Mouse (Mus musculus): Measurements from ENCODE around the gene Ino80e. TPM values are rescaled to one million over a fixed set of nuclear protein-coding genes. Genes with fewer than 3 reads are reported as not detected.
"Not testable (repeated sequence)": the region's sequence is repeated elsewhere in the genome, so short reads cannot be mapped to it uniquely, and the experiment has no call there.

Gene Ino80e
- polyA plus RNA-seq (2016; fragmentation: Nextera tagmentation; extraction: Ambion mirVana), result 117 and 131 TPM in 2 replicates

DNA sequence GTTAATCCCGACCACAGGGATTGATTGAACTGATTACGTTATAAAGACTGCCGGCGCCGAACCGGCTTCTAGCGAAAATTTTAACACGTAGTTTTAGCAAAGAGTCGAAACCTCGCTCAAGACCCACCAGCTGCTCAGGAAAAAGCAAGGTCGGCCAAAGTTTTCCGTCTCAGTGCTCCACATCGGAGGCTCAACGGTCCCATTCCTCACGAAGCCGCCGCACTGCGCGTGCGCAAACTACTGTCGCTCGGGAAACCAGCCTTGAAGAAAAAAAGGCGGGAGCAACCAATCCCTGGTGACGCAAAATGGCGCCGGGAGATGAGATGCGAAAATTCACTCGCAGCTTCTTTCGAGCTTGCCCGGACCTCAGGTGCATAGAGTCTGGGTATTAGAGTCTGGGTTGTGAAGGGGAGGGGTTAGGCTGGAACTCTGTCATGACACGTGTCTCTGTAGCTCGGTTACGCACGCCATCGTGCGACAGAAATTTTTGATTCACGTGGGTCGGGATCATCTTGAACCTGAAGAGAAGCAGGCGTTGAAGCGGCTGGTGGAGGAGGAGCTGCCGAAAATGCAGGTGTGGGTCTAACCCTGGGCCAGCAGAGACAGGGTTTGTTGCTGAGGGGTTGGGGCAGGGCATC lies at the start of gene Ino80e:
Gene Ino80e, minus strand, starts transcription at position 231 of the 638 bp plus-strand sequence.
- Histone ChIP-seq H3K4me1 (peaks cover 33% of the 10 kb centered on the region), H3K36me3 (peaks cover 80% of the 10 kb centered on the region), H3K4me3 (peak within 1 kb of the TSS; percentile 74), H3K27ac (peak within 1 kb of the TSS; percentile 92), H3K27me3 (ENCODE audit: low read depth, poor library complexity, severe bottlenecking) (no peaks in the 10 kb centered on the region), H3K9me3 (replicated peaks) (no peaks in the 10 kb centered on the region)
- DNase-seq (ENCODE audit: low spot score), result peak; percentile 96
- under 1% methylated on average over 41 of the region's 41 CpGs for WGBS

DNA sequence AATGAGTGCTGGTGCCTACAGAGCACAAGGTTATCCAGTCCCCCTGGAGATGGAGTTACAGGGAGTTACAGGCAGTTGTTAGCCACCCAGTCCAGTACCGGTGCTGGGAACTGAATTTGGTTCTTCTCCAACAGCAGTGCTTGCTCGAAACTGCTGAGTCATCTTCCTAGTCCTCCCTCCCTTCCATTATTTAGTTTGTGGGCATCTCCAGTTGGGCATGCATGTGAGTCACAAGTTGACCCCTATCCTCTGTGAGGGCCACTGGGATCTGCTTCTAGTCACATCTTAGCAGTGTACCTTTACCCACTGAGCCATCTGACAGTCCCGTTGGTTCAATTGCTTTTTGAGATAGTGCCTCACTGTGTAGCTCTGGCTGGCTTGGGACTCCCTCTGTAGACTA lies 43.4 kb upstream of the Ino80e start:
- no peak overlapping the region for H3K4me3 ChIP-seq
- no peaks in the 10 kb centered on the region for H3K27me3 ChIP-seq (ENCODE audit: low read depth, poor library complexity, severe bottlenecking)
- H3K4me1 ChIP-seq, result no peaks in the 10 kb centered on the region
- WGBS, result 77% methylated on average over 3 of the region's 3 CpGs
- no peaks in the 10 kb centered on the region for H3K36me3 ChIP-seq
- DNase-seq (ENCODE audit: low spot score), result no peak
- H3K27ac ChIP-seq, result no peak overlapping the region
- no peaks in the 10 kb centered on the region for H3K9me3 ChIP-seq (replicated peaks)

DNA sequence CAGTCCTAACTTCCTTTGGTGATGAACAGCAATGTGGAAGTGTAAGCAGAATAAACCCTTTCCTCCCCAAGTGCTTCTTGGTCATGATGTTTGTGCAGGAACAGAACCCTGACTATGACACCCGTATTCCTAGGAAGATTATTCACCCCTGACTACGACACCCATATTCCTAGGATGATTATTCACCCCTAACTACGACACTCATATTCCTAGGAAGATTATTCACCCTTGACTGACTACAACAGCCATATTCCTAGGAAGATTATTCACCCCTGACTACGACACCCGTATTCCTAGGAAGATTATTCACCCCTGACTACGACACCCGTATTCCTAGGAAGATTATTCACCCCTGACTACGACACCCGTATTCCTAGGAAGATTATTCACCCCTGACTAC lies 37.6 kb upstream of the Ino80e start:
- 91% methylated on average over 8 of the region's 9 CpGs for WGBS
- H3K27me3 ChIP-seq (ENCODE audit: low read depth, poor library complexity, severe bottlenecking); DNase-seq (ENCODE audit: low spot score); H3K9me3 ChIP-seq (replicated peaks); H3K4me3 ChIP-seq; H3K36me3 ChIP-seq; H3K27ac ChIP-seq: not testable (repeated sequence)
- H3K4me1 ChIP-seq, result peaks cover 16% of the 10 kb centered on the region

DNA sequence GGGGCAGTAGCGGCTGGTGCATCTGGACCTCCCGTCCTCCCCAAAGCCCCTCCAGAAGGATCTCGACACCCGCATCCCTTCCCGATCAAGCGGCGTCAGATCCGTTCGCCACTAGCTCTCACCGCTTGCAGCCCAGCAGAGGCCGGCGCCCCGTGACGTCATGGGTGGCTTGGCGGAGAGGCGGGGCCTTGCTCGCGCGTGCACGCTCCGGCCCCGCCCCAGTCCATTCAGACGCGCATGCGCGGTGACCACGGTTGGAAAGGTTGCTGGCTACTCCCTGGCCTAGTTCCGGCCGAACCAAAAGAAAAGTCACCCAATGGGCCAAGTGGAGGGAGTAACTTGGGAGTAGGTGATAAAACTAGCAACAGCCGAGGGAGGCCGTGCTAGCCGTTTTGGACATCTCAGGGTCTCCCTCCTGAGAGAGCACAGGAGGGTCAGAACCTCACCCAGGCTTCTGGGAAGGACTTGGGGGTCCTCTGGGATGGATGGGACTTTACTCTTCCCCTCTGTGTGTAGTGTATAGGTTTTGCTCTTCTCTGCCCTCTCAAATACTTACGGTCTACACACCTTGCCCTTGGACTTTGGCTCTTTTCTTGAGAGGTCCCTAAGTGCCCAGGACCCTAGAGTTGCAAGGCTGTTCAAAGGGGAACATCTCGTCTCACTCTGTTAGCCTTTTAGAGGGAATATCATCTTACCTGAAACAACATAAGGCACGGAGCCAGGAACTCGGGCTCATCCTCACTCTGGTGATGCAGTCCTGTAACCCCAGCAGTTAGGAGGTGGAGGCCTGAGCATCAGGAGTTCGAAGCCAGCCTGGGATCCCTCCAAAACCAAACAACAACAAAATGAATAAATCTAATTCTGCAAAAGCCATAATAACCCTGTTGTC lies 36.2 kb upstream of the Ino80e start:
- peaks cover 16% of the 10 kb centered on the region for H3K4me1 ChIP-seq
- peak overlapping the region; percentile 77 for H3K4me3 ChIP-seq
- peak overlapping the region; percentile 90 for H3K27ac ChIP-seq
- H3K36me3 ChIP-seq, result no peaks in the 10 kb centered on the region
- DNase-seq (ENCODE audit: low spot score), result peak; percentile 100
- WGBS, result 12% methylated on average over 37 of the region's 37 CpGs
- H3K9me3 ChIP-seq (replicated peaks), result no peaks in the 10 kb centered on the region
- no peaks in the 10 kb centered on the region for H3K27me3 ChIP-seq (ENCODE audit: low read depth, poor library complexity, severe bottlenecking)

DNA sequence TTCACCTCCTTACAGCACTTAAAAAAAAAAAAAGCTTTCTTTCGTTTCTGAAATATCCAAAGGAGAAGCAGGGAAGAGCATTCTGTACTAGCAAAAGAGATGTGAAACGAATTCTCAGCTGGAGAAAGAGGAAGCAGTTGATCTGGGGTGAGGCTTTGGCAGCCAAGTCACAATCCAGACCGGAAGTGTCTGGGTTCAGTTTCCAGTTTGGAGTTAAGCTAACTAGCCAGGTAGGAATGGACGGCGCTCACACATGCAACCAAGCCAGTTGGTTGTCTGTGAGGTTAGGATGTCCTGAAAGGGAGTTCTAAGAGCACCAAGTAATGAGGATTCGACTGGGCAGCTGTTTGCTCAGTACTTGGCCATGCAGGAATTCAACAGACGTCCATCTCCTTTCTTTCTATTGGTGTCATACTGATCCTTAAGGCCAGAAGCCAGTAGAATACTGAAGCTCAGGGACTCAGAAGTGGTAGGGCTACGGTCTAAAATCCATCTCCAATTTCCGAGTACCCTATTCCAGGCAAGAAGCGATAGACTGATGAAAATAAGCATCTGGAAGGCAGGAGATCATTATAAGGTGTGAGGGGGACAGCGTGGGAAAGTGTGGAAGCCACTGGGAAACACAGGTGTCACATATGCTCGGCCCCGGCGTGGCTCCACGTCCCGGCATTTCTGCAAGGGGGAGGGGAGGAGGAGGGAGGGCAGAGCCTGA lies 35.4 kb upstream of the Ino80e start:
- 27% methylated on average over 16 of the region's 16 CpGs for WGBS
- no peaks in the 10 kb centered on the region for H3K36me3 ChIP-seq
- no peaks in the 10 kb centered on the region for H3K9me3 ChIP-seq (replicated peaks)
- peak overlapping the region; percentile 90 for H3K27ac ChIP-seq
- H3K4me1 ChIP-seq, result peaks cover 16% of the 10 kb centered on the region
- H3K27me3 ChIP-seq (ENCODE audit: low read depth, poor library complexity, severe bottlenecking), result no peaks in the 10 kb centered on the region
- H3K4me3 ChIP-seq, result peak overlapping the region; percentile 77
- DNase-seq (ENCODE audit: low spot score), result no peak

DNA sequence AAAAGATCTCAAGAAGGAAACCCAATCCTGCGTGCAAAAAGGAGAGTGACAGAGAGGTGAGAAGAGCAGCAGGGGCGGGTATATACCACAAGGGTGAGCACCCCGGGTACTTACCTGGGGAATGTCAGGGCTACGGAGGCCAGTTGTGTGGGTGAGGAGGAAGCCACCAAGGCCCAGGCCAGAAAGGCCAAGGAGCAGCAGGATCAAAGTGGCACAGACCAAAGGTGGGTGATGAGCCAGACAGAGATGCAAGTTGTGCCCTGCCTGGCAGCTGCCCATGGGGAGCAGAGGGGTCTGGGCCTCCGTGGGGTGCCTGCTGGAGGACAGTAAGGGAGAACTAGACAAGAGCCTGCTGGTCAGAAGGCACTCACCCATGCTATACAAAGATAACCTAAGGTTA lies 34.7 kb upstream of the Ino80e start:
- WGBS, result 86% methylated on average over 5 of the region's 5 CpGs
- H3K4me1 ChIP-seq, result peaks cover 16% of the 10 kb centered on the region
- H3K36me3 ChIP-seq, result peaks cover under 1% of the 10 kb centered on the region
- no peak overlapping the region for H3K4me3 ChIP-seq
- no peaks in the 10 kb centered on the region for H3K9me3 ChIP-seq (replicated peaks)
- no peak overlapping the region for H3K27ac ChIP-seq
- DNase-seq (ENCODE audit: low spot score), result no peak
- H3K27me3 ChIP-seq (ENCODE audit: low read depth, poor library complexity, severe bottlenecking), result no peaks in the 10 kb centered on the region

DNA sequence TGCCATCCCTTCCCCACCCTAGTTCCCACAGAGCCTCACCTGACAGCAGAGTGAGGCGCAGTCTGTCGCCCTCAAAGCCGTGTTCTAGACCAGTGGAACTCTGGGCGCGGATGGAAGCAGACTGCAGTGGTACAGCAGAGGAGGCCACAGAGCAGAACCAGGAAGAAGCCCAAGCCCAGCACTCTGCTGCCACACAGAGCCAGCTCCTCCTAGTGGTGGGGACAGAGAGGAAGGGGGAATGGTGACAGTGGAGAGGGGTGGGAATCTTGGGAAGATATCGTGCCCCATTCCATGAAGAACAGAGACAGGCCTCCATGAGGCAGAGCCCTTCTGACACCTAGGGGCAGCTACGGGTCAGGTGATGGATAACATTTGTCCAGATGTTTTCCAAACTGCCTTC lies 26.7 kb upstream of the Ino80e start:
- Histone ChIP-seq H3K36me3 (peaks cover 14% of the 10 kb centered on the region), H3K9me3 (replicated peaks) (no peaks in the 10 kb centered on the region), H3K4me3 (no peak overlapping the region), H3K4me1 (peaks cover under 1% of the 10 kb centered on the region), H3K27ac (no peak overlapping the region), H3K27me3 (ENCODE audit: low read depth, poor library complexity, severe bottlenecking) (no peaks in the 10 kb centered on the region)
- WGBS, result 44% methylated on average over 7 of the region's 7 CpGs
- no peak for DNase-seq (ENCODE audit: low spot score)

DNA sequence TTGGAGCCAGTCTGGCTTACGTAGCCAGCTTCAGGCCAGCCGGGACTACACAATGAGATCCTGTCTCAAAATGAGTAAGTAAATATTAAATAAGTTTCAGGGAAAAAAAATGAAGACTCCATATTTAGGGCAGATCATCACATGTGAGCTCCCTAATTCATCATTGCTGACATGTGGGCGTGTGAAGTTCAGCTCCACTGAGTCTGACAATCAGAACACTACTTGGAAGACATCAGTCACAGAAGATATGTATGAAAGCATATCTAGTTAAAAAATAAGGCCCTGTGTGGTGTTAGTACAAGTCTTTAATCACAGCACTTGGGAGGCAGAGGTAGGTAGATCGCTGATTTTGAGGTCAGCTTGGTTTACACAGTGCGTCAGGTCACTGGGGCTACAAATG lies 25.1 kb upstream of the Ino80e start:
- H3K4me1 ChIP-seq, result peaks cover 16% of the 10 kb centered on the region
- DNase-seq (ENCODE audit: low spot score), result no peak
- whole genome bisulfite sequencing, result 87% methylated on average over 5 of the region's 5 CpGs
- no peaks in the 10 kb centered on the region for H3K9me3 ChIP-seq (replicated peaks)
- peaks cover 14% of the 10 kb centered on the region for H3K36me3 ChIP-seq
- no peaks in the 10 kb centered on the region for H3K27me3 ChIP-seq (ENCODE audit: low read depth, poor library complexity, severe bottlenecking)
- no peak overlapping the region for H3K27ac ChIP-seq
- no peak overlapping the region for H3K4me3 ChIP-seq

DNA sequence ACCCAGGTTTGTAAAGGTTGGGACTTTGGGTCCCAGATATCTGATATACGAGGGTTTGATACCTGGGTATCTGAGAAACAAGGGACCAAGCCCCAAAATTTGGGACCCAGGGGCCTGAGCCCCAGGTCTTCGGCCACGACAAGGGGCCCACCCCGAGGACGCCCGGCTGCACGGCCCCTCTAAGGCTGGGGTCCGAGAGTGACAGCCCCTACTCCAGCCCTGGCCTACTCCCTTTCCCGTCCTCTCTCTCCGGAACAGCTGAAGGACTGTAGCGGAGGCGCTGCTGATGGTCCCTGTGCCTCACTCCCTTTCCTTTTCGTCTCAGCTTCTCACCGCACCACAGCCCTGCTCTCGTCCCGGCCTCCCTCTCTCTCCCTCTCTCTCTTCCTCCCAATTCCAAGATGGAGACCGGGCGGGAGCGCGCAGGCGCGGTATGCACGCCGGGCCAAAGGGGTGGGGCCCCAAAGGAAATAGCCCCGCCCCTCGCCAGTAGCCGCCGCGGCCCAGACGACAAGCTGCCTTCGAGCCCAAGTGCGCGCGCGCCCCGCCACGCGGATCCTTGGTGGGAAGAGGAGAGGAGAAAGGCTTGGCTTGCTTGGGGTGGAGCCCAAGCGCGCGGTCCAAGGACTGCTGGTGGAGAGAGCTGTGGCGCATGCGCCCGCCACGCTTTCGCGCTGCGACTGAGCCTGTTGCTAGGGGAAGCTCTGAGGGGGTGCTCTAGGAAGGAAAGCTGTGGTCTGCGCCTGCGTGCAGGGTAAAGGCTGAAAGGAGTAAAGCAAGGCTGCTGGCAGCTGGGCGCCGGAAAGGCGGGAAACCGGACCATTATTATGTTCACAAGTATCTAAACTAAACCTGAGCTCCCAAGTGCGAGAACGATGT lies 22.3 kb upstream of the Ino80e start, which contains the start of gene Taok2:
Gene Taok2, minus strand, starts transcription at position 418 of the 879 bp plus-strand sequence.
- Histone ChIP-seq H3K36me3 (peaks cover 24% of the 10 kb centered on the region), H3K27ac (peak within 1 kb of the TSS; percentile 91), H3K27me3 (ENCODE audit: low read depth, poor library complexity, severe bottlenecking) (no peaks in the 10 kb centered on the region), H3K4me1 (peaks cover 31% of the 10 kb centered on the region), H3K9me3 (replicated peaks) (no peaks in the 10 kb centered on the region), H3K4me3 (peak within 1 kb of the TSS; percentile 85)
- under 1% methylated on average over 56 of the region's 56 CpGs for WGBS
- peak; percentile 99 for DNase-seq (ENCODE audit: low spot score)

DNA sequence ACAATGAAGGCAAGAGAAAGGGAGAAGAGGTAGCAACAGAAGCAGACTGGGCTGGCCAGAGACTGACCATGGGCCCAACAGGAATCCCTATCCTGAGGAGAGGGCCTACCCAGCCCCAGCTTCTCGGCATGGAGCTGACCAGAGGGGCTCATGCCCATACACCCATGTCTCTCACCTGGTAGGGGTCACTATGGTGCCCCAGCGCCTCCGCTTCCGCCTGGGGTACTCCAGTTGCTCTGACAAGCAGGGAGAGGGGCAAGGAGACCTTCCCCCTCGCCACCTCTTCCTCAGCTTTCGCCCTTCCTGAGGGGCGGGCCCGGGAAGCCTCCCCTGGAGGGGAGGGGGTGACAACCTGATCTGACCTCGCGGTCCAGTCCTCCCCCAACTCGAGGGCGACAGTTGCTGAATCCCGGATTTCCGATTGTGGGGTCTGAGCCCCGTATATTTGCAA lies 21.6 kb upstream of the Ino80e start:
- Histone ChIP-seq H3K9me3 (replicated peaks) (no peaks in the 10 kb centered on the region), H3K4me3 (peak overlapping the region; percentile 85), H3K4me1 (peaks cover 31% of the 10 kb centered on the region), H3K36me3 (peaks cover 32% of the 10 kb centered on the region), H3K27ac (peak overlapping the region; percentile 91), H3K27me3 (ENCODE audit: low read depth, poor library complexity, severe bottlenecking) (no peaks in the 10 kb centered on the region)
- peak; percentile 57 for DNase-seq (ENCODE audit: low spot score)
- WGBS, result 0% methylated on average over 15 of the region's 15 CpGs

DNA sequence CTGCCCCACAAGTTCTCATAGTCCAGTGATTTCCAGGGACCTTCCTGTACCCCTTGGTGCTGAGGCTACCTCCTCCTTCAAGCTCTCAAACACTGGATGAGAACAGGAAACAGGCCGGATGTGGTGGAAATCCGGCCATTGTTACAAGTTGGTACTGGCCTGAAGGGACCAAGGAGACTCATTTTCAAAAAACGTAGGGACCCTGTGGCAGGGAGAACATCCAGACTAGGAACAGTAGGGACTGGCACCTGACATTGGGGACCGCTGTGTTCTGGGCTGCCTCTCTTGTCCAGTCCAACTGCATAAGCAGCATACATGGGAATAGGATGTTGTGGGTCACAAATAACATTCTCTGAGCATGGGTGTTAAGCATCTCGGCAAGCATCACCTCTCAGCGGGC lies 18.9 kb upstream of the Ino80e start:
- no peak for DNase-seq (ENCODE audit: low spot score)
- Histone ChIP-seq H3K4me3 (peak overlapping the region; percentile 85; the same call in 1 of the 2 replicates), H3K36me3 (peaks cover 59% of the 10 kb centered on the region), H3K4me1 (peaks cover 31% of the 10 kb centered on the region), H3K9me3 (replicated peaks) (no peaks in the 10 kb centered on the region), H3K27ac (no peak overlapping the region), H3K27me3 (ENCODE audit: low read depth, poor library complexity, severe bottlenecking) (no peaks in the 10 kb centered on the region)
- 84% methylated on average over 6 of the region's 6 CpGs for WGBS

DNA sequence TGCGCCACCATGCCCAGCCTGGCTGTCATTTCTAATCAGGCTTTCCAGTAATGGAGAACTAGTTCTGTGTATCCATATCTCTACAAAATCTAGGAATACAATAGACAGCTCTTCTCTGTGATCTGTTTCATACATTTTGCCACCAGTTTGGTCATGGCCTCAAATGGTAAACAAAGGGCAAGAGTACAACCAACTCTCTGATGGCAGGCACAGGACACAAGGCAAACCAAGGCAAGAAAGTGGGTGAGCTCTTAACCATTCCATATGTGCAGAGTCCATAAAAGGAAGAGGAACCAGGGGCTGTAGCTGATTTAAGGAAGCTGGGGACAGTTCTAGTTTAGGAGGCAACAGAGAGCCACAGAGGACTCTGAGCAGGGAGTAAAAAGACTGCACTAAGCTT lies 15.1 kb upstream of the Ino80e start:
- no peak overlapping the region for H3K27ac ChIP-seq
- peaks cover 97% of the 10 kb centered on the region for H3K36me3 ChIP-seq
- no peak for DNase-seq (ENCODE audit: low spot score)
- H3K9me3 ChIP-seq (replicated peaks), result no peaks in the 10 kb centered on the region
- 100% methylated on average over 1 of the region's 1 CpGs for WGBS
- H3K27me3 ChIP-seq (ENCODE audit: low read depth, poor library complexity, severe bottlenecking), result no peaks in the 10 kb centered on the region
- H3K4me3 ChIP-seq, result no peak overlapping the region
- peaks cover 14% of the 10 kb centered on the region for H3K4me1 ChIP-seq
